Mouse (Mus musculus) adipocyte (in vitro differentiated cells): ENCODE measurements at regions not wholly inside any gene's neighbourhood (a gene's known extent, or its start where the extent isn't known, plus 50 kb on each side); places are given as distances from the start of the nearest gene placed in this dataset.

ENCODE experiments used
- DNase-seq: peaks from one replicate; pipeline ENCODE4 v3.0.0-alpha.2; 2016; ENCODE audit warnings: low spot score

- no peak for DNase-seq
These were observed 96.4 kb downstream of the Nedd1 start for GRCm38 (mm10) chr10:92625781-92626180.

DNA sequence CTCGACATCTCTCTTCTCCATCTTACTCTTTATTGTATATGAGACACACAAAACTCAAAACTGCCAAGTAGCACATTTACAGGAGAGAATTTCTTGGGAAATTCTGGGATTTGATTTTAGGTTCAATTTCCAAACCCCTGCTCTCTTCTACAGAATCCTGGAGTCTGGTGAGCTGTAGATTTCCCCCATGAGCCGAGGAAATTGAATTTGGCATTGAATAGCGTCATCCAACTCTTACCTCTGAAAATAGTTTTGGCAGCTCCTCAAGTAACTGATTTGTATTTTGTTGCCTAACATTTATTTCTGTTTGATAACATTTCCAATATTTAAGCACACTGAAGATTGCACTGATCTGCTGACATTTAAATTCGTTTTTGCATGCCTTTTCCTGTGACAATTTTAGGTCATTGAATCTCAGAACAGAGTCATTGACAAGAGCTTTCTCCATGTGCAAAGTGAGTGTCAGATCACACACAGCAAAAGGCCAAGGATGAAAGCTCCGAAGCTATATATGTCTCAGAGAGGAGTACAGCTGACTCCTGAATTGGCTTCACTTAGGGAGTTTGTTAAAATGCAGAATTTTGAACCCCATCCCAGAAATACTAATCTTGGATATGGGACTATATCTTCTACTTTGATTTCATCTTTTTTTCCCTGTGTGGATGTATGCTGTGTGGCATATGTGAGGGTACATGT, 106.4 kb downstream of the Nedd1 start:
- DNase-seq, result no peak

DNA sequence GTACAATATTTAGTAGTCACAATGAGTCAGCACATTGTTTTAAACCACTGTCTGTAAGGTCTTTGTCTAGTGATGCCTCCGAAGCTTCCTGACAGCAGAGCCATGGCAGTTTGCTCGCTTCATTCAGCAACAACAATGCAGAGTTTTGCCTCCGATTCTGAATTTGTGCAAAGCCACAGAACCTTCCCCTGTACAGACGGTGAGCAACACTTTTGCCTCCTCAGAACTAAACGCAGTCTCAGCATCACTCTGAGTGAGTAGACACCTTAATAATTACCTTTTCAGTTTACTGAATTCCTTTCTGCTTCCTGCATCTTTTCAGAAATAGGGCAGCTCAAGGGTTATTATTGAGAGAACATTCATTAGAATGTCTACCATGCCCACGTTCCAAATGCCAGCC, 107.9 kb downstream of the Nedd1 start:
- DNase-seq, result no peak

DNA sequence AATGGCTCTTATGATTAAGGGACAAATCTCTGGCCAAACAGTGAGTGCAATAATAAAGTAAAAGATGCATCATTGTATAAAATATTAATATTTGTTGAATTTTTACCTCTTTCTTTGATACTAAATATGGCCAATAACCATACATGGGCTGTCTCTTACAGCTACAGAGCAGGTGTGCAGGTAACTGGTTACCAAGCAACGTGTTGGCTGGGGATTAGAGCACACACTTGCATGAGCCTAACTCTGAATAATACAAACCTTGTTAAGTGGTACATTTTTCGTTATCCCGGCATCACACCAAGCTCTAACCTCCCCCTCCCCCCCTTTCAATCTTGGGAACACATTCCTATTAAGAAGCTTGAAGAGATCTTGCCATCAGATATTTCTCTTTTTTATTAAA, 111.2 kb downstream of the Nedd1 start:
- DNase-seq, result no peak

GRCm38 (mm10) chr10:92606761-92607160, 115.5 kb downstream of the Nedd1 start:
- no peak for DNase-seq

- DNase-seq, result no peak
These were observed 116.6 kb downstream of the Nedd1 start for GRCm38 (mm10) chr10:92605646-92606045.

GRCm38 (mm10) chr10:92600116-92600515, 122.1 kb downstream of the Nedd1 start:
- DNase-seq, result no peak

GRCm38 (mm10) chr10:92595496-92596355, 126.5 kb downstream of the Nedd1 start:
- no peak for DNase-seq

DNA sequence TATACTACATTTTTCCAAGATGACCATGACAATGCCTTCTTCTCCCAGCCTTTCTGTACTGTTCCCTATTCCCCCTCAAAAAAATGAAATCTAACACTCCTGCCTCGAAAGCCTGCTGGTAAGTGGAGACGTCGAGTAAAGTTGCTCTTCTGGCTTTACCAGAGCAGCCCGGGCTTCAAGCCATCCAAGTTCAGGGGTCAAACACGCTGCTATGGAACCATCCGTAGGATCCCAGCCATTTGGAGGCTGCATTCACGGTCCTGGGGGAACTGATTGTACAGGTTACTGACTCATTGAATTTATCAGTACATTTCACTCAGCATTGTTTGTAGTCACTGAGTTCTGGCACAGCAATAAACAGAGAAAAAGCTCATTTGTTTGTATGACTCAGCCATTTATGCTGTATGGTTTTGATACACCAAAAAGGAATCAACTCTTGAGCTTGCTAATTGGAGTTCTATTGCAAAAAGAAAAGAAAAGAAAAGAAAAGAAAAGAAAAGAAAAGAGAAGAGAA, 128.2 kb downstream of the Nedd1 start:
- peak; percentile 2 for DNase-seq

GRCm38 (mm10) chr10:92578872-92579271, 143.3 kb downstream of the Nedd1 start:
- no peak for DNase-seq

DNA sequence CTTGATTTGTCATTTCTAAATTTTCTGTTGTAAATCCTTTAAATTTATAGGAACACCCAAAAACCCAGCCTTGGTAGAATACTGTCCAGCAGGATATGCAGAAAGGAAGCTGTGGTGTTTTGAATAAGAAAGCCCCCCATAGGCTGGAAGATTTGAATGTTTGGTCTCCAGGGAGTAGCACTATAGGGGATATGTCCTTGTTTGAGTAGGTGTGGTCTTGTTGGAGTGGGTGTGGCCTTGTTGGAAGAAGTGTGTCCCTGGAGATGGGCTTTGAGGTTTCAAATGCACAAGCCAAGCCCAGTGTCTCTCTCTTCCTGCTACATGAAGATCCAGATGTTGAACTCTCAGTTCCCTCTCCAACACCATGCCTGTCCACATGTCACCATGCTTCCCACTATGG, 151.7 kb downstream of the Nedd1 start:
- DNase-seq, result no peak

DNA sequence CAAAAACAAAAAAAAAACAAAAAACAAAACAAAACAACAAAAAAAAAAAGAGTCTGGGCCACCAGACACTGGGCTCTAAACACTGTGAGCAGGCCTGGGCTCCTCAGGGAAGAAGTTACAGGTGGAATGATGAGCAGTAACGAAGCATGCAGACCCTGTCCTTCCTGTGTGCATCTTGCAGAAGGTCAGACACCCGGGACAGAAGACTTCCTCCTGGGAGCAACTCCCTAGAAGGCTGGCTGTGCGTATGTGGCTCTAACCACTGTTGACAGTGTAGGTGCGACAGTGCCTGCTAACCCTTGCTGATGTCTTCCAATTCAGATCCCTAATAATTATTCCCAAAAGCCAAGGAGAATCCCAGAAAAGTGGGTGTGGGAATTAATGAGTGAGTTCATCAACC, 164.8 kb downstream of the Nedd1 start:
- no peak for DNase-seq

DNA sequence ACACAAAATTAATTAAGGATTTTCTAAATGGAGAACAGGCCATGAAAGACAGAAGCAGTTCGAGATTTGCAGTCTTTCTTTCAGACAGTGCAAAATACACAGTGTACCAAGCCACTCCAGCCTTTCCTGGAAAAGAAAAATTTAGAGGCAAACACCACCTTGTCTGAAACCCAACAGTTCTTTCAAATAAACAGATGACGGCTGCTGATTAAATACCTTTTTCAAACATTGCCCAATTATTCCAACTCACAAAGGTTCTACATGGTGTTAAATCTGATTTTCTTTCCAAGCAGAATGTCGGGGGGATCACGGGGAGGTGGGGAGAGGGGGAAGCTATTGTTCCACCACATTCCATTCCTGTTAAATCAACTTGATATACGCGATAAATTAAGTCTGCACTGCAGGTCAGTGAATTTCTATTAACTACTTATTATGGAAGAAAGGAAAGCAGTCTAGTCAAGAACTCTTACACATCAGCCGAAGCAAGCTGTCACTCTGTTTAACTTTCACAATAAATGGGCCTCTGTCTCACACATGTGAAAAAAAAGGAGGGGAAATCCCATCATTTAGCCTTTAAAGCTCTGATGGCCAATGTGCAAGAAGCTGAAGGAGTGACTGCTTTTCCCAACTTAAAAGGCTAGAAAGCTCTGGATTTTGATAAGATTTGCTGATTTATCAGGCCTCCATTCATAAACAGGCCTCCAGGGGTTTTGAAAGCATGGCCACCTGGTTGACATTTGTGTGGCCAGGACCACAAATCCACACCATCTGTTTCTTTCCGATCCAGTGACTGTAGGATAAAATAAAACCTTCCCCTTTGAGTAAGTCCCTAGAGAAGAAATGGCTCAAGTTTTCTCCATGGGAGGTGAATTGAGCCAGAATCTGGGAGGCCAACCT, 165.4 kb downstream of the Nedd1 start:
- DNase-seq, result no peak

- DNase-seq, result no peak
These were observed 166.3 kb downstream of the Nedd1 start for GRCm38 (mm10) chr10:92555727-92556525.

DNA sequence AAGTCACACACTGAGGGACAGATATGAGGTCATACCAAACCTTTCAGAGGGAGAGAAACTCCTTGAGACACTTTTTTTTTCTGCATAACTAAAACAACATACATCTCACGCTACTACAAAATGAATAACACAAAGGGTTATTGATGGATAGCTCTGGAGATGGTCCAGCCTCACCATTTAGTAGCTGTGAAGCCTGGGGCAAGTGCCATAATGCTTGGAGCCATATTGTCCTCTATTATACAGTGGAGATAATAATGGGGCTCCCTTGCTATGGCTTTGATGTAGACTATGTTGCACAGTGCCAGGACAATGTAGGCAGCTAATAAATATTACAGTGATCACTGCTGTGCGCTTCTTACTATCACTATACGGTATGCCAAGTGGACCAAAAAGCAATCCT, 168.3 kb downstream of the Nedd1 start:
- DNase-seq, result no peak

DNA sequence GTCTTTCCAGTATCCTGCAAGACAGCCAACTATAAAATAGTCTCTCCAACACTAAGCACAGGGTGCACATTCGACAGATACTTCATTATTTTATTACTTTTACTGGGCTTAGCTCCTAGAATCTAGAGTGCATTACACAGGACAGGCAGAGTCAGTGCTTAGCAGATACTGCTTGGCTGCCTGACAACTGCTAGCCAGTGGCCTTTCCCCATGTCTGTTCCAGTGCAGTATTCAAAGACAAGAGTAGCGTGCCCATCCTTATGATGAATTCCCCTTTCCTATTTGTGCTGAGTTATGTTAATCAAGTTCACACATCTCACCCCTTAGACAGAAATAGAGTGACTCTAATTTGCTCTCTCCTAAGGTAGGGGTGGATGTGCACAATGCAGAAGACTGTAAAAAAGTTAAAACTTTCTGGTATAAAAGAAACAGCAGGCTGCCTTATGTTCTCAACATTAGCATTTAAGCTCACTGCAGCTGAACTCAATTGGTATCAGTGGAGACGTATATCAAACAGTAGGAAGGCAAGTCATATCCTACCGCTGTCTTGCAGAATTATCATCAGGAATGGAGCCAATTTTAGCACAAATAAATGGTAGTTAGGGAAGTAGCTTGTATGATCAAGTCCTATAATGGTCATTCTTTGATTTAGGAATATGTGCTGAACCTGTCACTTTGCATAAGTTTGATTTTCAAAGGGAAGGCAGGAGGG, 173.2 kb downstream of the Nedd1 start:
- DNase-seq, result no peak

GRCm38 (mm10) chr10:92538433-92538832, 183.8 kb downstream of the Nedd1 start:
- DNase-seq, result no peak

- no peak for DNase-seq
These were observed 205.3 kb downstream of the Nedd1 start for GRCm38 (mm10) chr10:92516886-92517285.

DNA sequence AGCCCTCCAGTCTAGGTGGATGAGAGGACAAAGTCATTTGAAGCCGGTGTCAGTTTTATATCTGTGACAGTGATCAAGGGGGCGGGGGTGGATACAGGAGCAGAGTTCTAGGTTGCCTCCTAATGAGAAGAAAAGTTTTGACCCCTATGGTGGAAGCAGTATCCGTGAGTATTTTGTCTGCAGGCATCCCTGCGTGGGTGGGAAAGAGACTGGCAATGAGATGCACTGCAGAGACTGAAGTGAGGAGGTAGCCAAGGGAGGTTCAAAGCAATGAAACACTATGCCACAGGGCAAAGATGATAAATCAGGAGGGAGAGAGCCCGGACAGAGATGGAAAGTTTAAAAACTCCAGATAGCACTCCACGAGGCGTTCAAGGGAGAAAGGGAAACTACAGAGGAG, 210.5 kb downstream of the Nedd1 start:
- DNase-seq, result no peak

- DNase-seq, result no peak
These were observed 211.5 kb downstream of the Nedd1 start for GRCm38 (mm10) chr10:92510677-92511076.

- DNase-seq, result no peak
These were observed 217.9 kb downstream of the Nedd1 start for GRCm38 (mm10) chr10:92504271-92504670.
